Mouse (Mus musculus) midbrain, embryonic 13.5 days (tissue): Measurements from ENCODE around the gene Fli1. TPM values are rescaled to one million over a fixed set of nuclear protein-coding genes. Genes with fewer than 3 reads are reported as not detected.

ENCODE experiments used
- ATAC-seq: fragments of 200-750 bp; cut with Nextera tagmentation; 2 replicates; pipeline ENCODE4 v1.8.0; 2017; ENCODE audit warnings: mild to moderate bottlenecking, moderate TSS enrichment, moderate library complexity
- H3K27ac ChIP-seq: fragments of 300-500 bp; sonication (generic); 2 replicates; pipeline ENCODE4 v1.5.1; 2015; ENCODE audit warnings: inconsistent platforms, mild to moderate bottlenecking, moderate library complexity
- H3K27me3 ChIP-seq: fragments of 300-500 bp; sonication (generic); 2 replicates; pipeline ENCODE4 v1.6.1; 2015; ENCODE audit warnings: mild to moderate bottlenecking, inconsistent platforms
- H3K36me3 ChIP-seq: fragments of 300-500 bp; sonication (generic); 2 replicates; pipeline ENCODE4 v1.6.1; 2015; ENCODE audit warnings: mild to moderate bottlenecking, inconsistent platforms
- H3K4me1 ChIP-seq: fragments of 300-500 bp; sonication (generic); replicated peaks from 2 replicates; pipeline ENCODE4 v1.6.1; 2015; ENCODE audit warnings: inconsistent platforms
- H3K4me2 ChIP-seq: fragments of 300-500 bp; sonication (generic); replicated peaks from 2 replicates; pipeline ENCODE4 v1.6.1; 2015; ENCODE audit warnings: moderate library complexity, mild to moderate bottlenecking, inconsistent platforms
- H3K4me3 ChIP-seq: fragments of 300-500 bp; sonication (generic); replicated peaks from 2 replicates; pipeline ENCODE4 v1.5.1; 2015; ENCODE audit warnings: mild to moderate bottlenecking, inconsistent platforms
- H3K9ac ChIP-seq: fragments of 300-500 bp; sonication (generic); replicated peaks from 2 replicates; pipeline ENCODE4 v1.6.1; 2015; ENCODE audit warnings: mild to moderate bottlenecking, inconsistent platforms
- H3K9me3 ChIP-seq: fragments of 300-500 bp; sonication (generic); 2 replicates; pipeline ENCODE4 v1.6.1; 2016; ENCODE audit warnings: mild to moderate bottlenecking, inconsistent platforms
- WGBS: fragments of 180-500 bp; shearing (Covaris S2); methylation state at CpG from one replicate; pipeline ENCODE4 v1.1.7; 2015; 5-methylcytosine and 5-hydroxymethylcytosine counted together
- polyA plus RNA-seq: library from polyadenylated mRNA; unstranded; fragments of >200 nt; fragmentation: Nextera tagmentation; extraction: Ambion mirVana; gene quantifications from 2 replicates; pipeline ENCODE4 v1.2.1, GENCODE M21; 2015

Fli1 gene
- polyA plus RNA-seq, 1 experiment from 2014 or later: 7.1 TPM

GRCm38 (mm10) chr9:32505460-32506075 is 37.1 kb downstream of the Fli1 start:
- ATAC-seq: no peak
- no peak overlapping the region for H3K27ac ChIP-seq
- no peaks in the 10 kb centered on the region for H3K9me3 ChIP-seq
- no peaks in the 10 kb centered on the region for H3K27me3 ChIP-seq
- WGBS: 87% methylated on average over 7 of the region's 7 CpGs
- peaks cover 11% of the 10 kb centered on the region for H3K4me1 ChIP-seq
- no peaks in the 10 kb centered on the region for H3K36me3 ChIP-seq
- no peak overlapping the region for H3K4me3 ChIP-seq
- H3K9ac ChIP-seq: no peak overlapping the region
- no peak overlapping the region for H3K4me2 ChIP-seq

DNA sequence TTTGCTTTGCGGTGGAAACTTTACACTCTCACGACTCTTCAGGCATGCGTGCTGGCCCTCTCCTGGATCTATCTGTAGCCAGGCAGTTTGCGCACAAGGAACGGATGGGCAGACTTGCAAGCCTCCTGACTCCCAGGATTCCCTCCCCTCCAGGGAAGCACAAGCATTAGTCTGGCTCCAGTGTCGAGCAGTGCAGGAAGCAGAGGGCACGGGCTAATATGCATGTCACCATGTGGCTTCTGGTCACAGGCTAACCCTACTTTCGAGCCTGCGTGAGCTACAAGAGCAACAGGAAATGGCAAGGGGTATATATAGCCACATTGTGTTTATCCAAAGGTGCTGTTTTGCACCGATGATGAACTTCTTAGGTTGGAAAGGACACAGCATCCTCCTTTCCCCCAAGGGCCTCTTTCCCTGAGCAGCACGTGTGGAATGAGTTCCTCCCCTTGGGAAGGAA is 38.6 kb downstream of the Fli1 start:
- Histone ChIP-seq H3K9me3 (no peaks in the 10 kb centered on the region), H3K4me2 (no peak overlapping the region), H3K9ac (no peak overlapping the region), H3K4me1 (peaks cover 11% of the 10 kb centered on the region), H3K4me3 (no peak overlapping the region), H3K36me3 (no peaks in the 10 kb centered on the region), H3K27me3 (no peaks in the 10 kb centered on the region), H3K27ac (no peak overlapping the region)
- ATAC-seq: no peak
- WGBS: 81% methylated on average over 11 of the region's 11 CpGs

- no peaks in the 10 kb centered on the region for H3K27me3 ChIP-seq
- H3K36me3 ChIP-seq: no peaks in the 10 kb centered on the region
- H3K9me3 ChIP-seq: no peaks in the 10 kb centered on the region
- WGBS: 84% methylated on average over 4 of the region's 4 CpGs
- H3K27ac ChIP-seq: no peak overlapping the region
- ATAC-seq: no peak
- H3K4me3 ChIP-seq: no peak overlapping the region
- H3K4me1 ChIP-seq: peaks cover 11% of the 10 kb centered on the region
- no peak overlapping the region for H3K9ac ChIP-seq
- H3K4me2 ChIP-seq: no peak overlapping the region
Measured at GRCm38 (mm10) chr9:32503423-32503822, 39.2 kb downstream of the Fli1 start.

DNA sequence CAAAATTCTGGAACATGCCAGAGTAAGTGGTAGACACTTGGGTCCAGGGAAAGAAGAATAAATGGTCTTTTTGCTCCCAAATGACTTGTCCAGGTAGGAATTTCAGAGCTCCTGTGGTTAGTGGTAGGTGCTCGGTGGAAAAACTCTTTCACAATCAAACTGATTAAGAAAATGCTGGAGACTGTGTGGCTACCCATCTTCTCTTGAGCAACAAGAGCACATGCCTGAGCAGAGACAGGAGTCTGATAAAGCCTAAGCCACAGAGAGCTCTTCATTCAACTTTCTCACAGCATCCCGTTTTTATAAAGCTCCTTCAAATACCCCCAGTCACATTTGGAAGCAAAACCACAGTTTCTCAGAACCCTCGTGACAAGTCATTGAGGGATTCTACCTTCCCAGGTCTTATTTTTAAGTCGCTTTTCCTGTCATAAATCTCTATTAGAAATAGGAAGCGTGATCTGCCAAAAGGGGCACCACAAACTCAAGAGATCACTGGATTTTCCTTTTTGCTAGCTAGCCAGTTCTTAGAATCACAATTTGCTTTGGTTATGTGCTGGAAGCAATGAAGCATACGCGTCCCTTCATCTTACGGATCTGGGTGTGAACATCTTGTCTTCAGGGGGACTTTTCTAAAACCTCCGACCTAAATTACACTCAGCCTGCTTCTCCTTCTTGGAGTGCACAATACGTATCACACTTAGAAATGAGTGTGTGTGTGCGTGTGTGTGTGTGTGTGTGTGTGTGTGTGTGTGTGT is 40.2 kb downstream of the Fli1 start:
- Histone ChIP-seq H3K36me3 (no peaks in the 10 kb centered on the region), H3K4me2 (no peak overlapping the region), H3K9me3 (no peaks in the 10 kb centered on the region), H3K27ac (no peak overlapping the region), H3K4me3 (no peak overlapping the region), H3K9ac (no peak overlapping the region), H3K27me3 (no peaks in the 10 kb centered on the region), H3K4me1 (peaks cover 11% of the 10 kb centered on the region)
- no peak for ATAC-seq
- 84% methylated on average over 11 of the region's 11 CpGs for WGBS

DNA sequence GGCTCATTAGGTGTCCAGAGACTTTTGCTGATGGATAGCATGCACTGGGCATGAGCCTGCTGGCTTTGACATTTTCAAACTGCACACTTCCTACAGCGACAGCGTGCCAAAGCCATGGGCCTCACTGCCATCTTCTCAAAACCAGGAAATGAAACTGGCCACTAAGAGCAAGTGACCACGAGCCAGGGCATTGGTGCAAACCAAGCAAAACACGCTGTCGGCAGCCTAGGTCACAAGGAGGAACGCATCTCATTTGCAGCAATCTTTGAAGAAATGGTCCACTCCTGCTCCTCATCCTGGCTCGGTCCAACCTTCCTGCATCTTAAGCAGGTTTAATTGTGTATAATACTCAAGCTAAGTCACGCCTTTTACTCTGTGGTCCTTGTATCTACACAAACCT is 41.8 kb downstream of the Fli1 start:
- H3K9ac ChIP-seq: no peak overlapping the region
- no peak for ATAC-seq

GRCm38 (mm10) chr9:32500063-32500462 is 42.6 kb downstream of the Fli1 start:
- peaks cover 7% of the 10 kb centered on the region; the same call in 1 of the 2 replicates for H3K4me1 ChIP-seq
- no peaks in the 10 kb centered on the region for H3K9me3 ChIP-seq
- no peak overlapping the region for H3K4me3 ChIP-seq
- no peak overlapping the region for H3K4me2 ChIP-seq
- no peak overlapping the region for H3K27ac ChIP-seq
- H3K27me3 ChIP-seq: no peaks in the 10 kb centered on the region
- H3K9ac ChIP-seq: no peak overlapping the region
- whole genome bisulfite sequencing: 85% methylated on average over 5 of the region's 5 CpGs
- H3K36me3 ChIP-seq: no peaks in the 10 kb centered on the region
- ATAC-seq: no peak

More for the DNA sequence above, 41.8 kb downstream of the Fli1 start:
- no peak overlapping the region for H3K27ac ChIP-seq
- 91% methylated on average over 8 of the region's 8 CpGs for WGBS
- no peaks in the 10 kb centered on the region for H3K9me3 ChIP-seq
- H3K4me3 ChIP-seq: no peak overlapping the region
- peaks cover under 1% of the 10 kb centered on the region; the same call in 1 of the 2 replicates for H3K4me1 ChIP-seq
- H3K4me2 ChIP-seq: no peak overlapping the region
- no peaks in the 10 kb centered on the region for H3K27me3 ChIP-seq
- H3K36me3 ChIP-seq: no peaks in the 10 kb centered on the region

- Histone ChIP-seq H3K4me1 (peaks cover 11% of the 10 kb centered on the region; the same call in 1 of the 2 replicates), H3K4me3 (no peak overlapping the region), H3K9ac (no peak overlapping the region), H3K4me2 (no peak overlapping the region), H3K27ac (no peak overlapping the region), H3K27me3 (no peaks in the 10 kb centered on the region), H3K9me3 (no peaks in the 10 kb centered on the region), H3K36me3 (no peaks in the 10 kb centered on the region)
- WGBS: 77% methylated on average over 6 of the region's 6 CpGs
- ATAC-seq: no peak
Measured at GRCm38 (mm10) chr9:32499469-32499868, 43.2 kb downstream of the Fli1 start.

DNA sequence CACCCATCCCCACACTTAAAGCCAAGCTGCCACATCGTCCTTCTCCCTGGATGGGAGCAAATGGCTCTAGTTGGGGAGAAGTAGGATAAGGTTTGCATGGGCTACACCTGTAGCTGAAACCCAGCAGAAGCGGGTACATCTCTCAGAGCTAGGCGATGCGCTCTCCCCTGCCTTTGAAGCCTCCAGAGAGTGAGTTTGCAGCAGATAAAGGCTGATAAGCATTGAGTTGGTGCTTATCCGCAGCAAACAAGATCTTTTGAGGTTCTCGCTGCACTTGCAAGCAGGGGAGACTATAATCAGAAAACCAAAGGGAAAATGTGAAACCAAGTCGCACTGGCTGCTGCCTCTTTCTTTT is 47.0 kb downstream of the Fli1 start:
- Histone ChIP-seq H3K9ac (no peak overlapping the region), H3K4me3 (no peak overlapping the region), H3K9me3 (no peaks in the 10 kb centered on the region), H3K36me3 (no peaks in the 10 kb centered on the region), H3K4me2 (no peak overlapping the region), H3K27ac (no peak overlapping the region), H3K27me3 (no peaks in the 10 kb centered on the region), H3K4me1 (peaks cover 11% of the 10 kb centered on the region; the same call in 1 of the 2 replicates)
- WGBS: 37% methylated on average over 7 of the region's 7 CpGs
- ATAC-seq: no peak

- H3K27ac ChIP-seq: no peak overlapping the region
- peaks cover 11% of the 10 kb centered on the region; the same call in 1 of the 2 replicates for H3K4me1 ChIP-seq
- no peaks in the 10 kb centered on the region for H3K36me3 ChIP-seq
- no peak overlapping the region for H3K4me3 ChIP-seq
- WGBS: 31% methylated on average over 7 of the region's 8 CpGs
- no peaks in the 10 kb centered on the region for H3K27me3 ChIP-seq
- H3K9ac ChIP-seq: 0 out of 2 replicates have a peak overlapping the region, but pooled peaks have one; percentile 14
- no peak overlapping the region for H3K4me2 ChIP-seq
- ATAC-seq: no peak
- H3K9me3 ChIP-seq: no peaks in the 10 kb centered on the region
Measured at GRCm38 (mm10) chr9:32494891-32495642, 47.6 kb downstream of the Fli1 start.

- 89% methylated on average over 4 of the region's 4 CpGs for whole genome bisulfite sequencing
- ATAC-seq: no peak
- Histone ChIP-seq H3K4me3 (no peak overlapping the region), H3K4me1 (peaks cover 11% of the 10 kb centered on the region; the same call in 1 of the 2 replicates), H3K36me3 (no peaks in the 10 kb centered on the region), H3K4me2 (no peak overlapping the region), H3K9me3 (no peaks in the 10 kb centered on the region), H3K27me3 (no peaks in the 10 kb centered on the region), H3K9ac (no peak overlapping the region), H3K27ac (no peak overlapping the region)
Measured at GRCm38 (mm10) chr9:32493588-32494423, 48.9 kb downstream of the Fli1 start.

DNA sequence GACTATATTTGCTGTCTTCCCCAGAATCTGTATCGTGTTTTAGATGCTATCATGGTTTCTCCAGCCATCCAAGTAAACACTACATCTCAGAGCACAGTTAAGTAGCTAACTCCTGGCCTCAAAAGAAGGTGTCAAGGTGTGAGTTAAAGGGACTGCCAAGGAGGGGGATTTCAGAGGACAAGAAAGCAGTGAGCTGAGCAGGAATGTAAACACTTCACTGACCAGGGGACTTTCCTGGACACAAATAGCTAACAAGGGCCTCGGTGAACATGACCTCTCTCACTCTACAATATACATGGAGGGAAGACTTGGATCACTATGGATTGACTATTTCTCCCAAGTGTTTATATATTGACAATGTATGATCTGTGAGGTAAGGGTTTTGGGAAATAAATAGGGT is 49.9 kb downstream of the Fli1 start:
- peaks cover 11% of the 10 kb centered on the region; the same call in 1 of the 2 replicates for H3K4me1 ChIP-seq
- H3K36me3 ChIP-seq: no peaks in the 10 kb centered on the region
- no peak overlapping the region for H3K4me3 ChIP-seq
- H3K27me3 ChIP-seq: no peaks in the 10 kb centered on the region
- no peak for ATAC-seq
- H3K4me2 ChIP-seq: no peak overlapping the region
- no peaks in the 10 kb centered on the region for H3K9me3 ChIP-seq
- no peak overlapping the region for H3K9ac ChIP-seq
- WGBS: 86% methylated on average over 2 of the region's 2 CpGs
- H3K27ac ChIP-seq: no peak overlapping the region
